Mouse (Mus musculus): ENCODE results near the gene Gsk3b.

- TF ChIP-seq CTCF (IDR thresholded peaks at IDR 0.05; ENCODE audit: low read depth, low read length) (no peak), POLR2AphosphoS5 (IDR thresholded peaks at IDR 0.05; ENCODE audit: insufficient replicate concordance, low read depth, low read length) (no peak), TAL1 (conservative IDR thresholded peaks at IDR 0.05; ENCODE audit: low read depth, low read length) (no peak)
These were observed 165.2 kb downstream of the Gsk3b start for GRCm38 (mm10) chr16:38254001-38254400.
